Mouse (Mus musculus): ENCODE results near the gene Slc30a9. TPM values are rescaled to one million over a fixed set of nuclear protein-coding genes. Genes with fewer than 3 reads are reported as not detected.

Gene Slc30a9
- polyA plus RNA-seq, 1 experiment from 2014 or later, result 88.4 TPM

DNA sequence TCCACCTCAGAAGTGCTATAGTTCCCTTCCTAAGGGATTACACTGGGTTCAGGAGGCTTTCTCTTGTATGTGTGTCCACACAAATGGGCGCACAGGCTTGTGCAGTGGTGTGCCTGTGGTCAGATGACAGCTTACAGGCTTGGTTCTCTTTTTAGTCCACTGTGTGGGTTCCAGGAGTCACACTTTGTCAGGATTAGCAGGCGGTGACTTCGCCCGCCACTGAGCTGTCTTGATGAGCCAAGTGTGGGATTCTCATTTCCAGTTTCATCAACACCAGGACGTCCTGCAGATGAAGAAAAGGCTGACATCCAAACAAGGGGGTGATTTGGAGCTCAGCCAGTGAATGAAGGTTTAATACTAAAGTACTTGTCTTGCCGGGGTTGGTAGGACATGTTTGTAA, 11.1 kb upstream of the Slc30a9 start:
- H3K27me3 ChIP-seq, result no peaks in the 10 kb centered on the region
- H3K4me1 ChIP-seq, result no peaks in the 10 kb centered on the region
- no peaks in the 10 kb centered on the region for H3K9me3 ChIP-seq
- no peak for ATAC-seq (ENCODE audit: insufficient number of reproducible peaks, insufficient read depth, low FRiP score, low TSS enrichment, low read depth)
- H3K27ac ChIP-seq, result no peak overlapping the region
- peaks cover 17% of the 10 kb centered on the region for H3K36me3 ChIP-seq
- H3K9ac ChIP-seq, result no peak overlapping the region
- no peak overlapping the region for H3K4me3 ChIP-seq
- 89% methylated on average over 6 of the region's 6 CpGs for WGBS
- no peak overlapping the region for H3K4me2 ChIP-seq

DNA sequence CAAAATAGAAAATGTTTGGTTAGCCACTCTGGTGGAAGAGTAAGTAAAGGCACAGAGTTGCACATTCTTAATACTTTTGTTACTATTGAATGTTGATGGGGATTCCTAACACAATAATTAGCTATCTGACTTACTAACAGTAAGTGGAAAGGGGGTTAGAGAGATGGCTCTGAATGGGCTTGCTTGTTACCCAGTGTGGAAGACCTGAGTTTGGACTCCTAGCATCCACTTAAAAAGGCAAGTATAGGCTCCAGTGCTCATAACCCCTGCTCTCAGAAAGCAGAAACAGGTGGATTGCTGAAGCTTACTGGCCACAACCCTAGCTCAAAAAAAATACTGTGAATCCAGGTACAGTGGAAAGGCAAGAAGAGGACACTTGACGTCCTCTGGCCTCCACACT, 10.6 kb upstream of the Slc30a9 start:
- 90% methylated on average over 1 of the region's 1 CpGs for WGBS
- no peak for ATAC-seq (ENCODE audit: insufficient number of reproducible peaks, insufficient read depth, low FRiP score, low TSS enrichment, low read depth)
- Histone ChIP-seq H3K4me1 (no peaks in the 10 kb centered on the region), H3K36me3 (peaks cover 17% of the 10 kb centered on the region), H3K4me2 (no peak overlapping the region), H3K9me3 (no peaks in the 10 kb centered on the region), H3K9ac (no peak overlapping the region), H3K27ac (no peak overlapping the region), H3K27me3 (no peaks in the 10 kb centered on the region), H3K4me3 (no peak overlapping the region)

DNA sequence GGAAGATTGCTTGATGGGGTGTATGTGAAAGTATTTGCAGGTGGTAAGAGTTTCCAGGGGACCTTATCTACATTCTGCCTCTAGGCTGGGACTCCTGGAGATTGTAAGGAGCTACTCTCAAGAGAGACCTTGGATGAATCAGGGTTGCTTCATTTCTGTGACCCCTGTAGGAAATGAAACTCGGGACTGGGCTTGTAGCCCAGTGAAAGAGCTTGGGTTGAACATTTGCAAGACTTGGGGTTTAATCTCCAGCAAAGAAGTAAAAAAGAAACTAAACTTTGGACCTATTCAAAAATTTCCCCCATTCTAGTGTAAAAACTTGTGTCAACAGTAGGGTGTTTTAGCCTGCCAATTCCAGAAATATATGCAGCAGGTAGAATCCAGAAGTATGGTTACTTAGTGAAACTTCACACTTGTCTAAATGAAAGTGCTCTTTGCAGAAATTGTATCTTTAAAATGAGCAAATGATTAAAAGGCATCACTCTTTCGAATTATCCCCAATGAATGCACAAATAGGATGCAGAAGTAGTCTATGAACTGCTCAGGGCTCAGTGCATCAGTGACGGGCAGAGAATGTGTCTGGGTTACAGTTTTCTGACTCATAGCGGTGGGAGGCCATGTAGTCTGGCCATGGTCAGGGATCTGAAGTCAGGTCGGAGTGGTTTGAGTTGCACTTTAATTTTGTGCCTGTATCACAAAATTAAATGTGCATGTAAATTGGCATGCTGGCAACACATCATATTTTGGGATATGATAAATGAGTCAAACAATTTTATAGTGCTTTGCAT, 9.5 kb upstream of the Slc30a9 start:
- H3K9me3 ChIP-seq, result no peaks in the 10 kb centered on the region
- H3K4me3 ChIP-seq, result no peak overlapping the region
- H3K27me3 ChIP-seq, result no peaks in the 10 kb centered on the region
- H3K4me2 ChIP-seq, result no peak overlapping the region
- H3K27ac ChIP-seq, result no peak overlapping the region
- H3K4me1 ChIP-seq, result no peaks in the 10 kb centered on the region
- H3K36me3 ChIP-seq, result peaks cover 10% of the 10 kb centered on the region
- no peak for ATAC-seq (ENCODE audit: insufficient number of reproducible peaks, insufficient read depth, low FRiP score, low TSS enrichment, low read depth)
- 84% methylated on average over 5 of the region's 5 CpGs for WGBS
- no peak overlapping the region for H3K9ac ChIP-seq

DNA sequence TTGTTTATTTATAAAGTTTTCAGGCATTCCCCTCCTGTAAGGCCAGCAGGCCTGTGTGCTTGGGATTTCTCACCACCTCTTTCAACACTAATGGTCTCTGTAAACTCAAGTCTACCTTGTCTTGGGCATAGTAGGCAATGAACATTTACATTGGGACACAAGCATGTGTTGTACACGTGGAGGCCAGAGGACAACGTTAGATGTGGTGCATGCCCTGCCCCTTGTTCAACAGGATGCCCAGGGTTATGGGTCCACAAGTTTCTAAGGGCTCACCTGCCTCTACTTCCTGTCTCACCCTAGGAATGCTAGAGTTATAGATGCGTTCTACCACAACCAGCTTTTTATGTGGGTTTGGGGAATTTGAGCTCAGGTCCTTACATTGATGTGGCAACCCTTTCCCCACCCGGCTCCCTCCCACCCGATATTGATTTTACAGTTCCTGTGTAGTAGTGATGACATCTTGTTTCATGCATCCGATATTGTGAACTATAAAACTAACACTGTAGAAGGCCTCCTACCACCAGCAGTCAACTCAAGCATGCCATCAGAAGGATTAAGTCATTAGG, 6.8 kb upstream of the Slc30a9 start:
- Histone ChIP-seq H3K9me3 (no peaks in the 10 kb centered on the region), H3K9ac (no peak overlapping the region), H3K27me3 (no peaks in the 10 kb centered on the region), H3K4me3 (no peak overlapping the region), H3K4me2 (no peak overlapping the region), H3K36me3 (no peaks in the 10 kb centered on the region; the same call in 1 of the 2 replicates), H3K27ac (no peak overlapping the region), H3K4me1 (no peaks in the 10 kb centered on the region)
- 85% methylated on average over 6 of the region's 6 CpGs for WGBS
- ATAC-seq (ENCODE audit: insufficient number of reproducible peaks, insufficient read depth, low FRiP score, low TSS enrichment, low read depth), result no peak

DNA sequence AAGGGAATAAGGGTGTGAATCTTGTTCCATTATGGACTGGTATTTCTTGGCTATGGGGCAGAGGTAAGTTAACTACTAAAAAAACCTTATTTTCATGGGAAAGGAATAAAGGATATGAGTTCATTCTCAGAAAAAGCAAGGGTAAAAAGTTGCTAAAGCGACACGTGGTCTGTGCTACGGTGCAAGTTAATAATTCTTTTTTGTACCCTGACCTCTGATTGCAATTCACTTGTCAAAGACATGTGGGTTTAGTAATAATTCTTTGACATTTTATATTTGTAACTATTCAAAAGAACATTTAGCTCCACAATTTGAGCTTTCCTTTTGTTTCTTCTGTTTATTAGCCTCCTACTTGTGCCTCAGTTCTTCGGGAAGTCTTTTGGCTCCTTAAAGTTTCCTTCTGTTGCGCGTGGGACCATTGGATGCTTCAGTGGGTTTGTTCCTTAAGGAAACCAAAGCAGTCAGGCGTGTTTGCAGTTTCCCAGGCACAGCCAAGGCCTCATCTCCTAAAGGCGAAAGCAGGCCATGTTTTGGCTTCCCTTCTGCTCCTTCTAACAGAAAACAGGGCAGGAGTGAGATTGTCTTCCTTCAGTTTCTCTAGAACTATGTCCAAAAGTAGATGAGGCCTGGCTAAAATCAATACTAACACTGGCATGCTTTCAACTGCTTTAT, 5.7 kb upstream of the Slc30a9 start:
- no peak overlapping the region for H3K4me3 ChIP-seq
- H3K27ac ChIP-seq, result no peak overlapping the region
- no peak for ATAC-seq (ENCODE audit: insufficient number of reproducible peaks, insufficient read depth, low FRiP score, low TSS enrichment, low read depth)
- no peak overlapping the region for H3K9ac ChIP-seq
- H3K27me3 ChIP-seq, result no peaks in the 10 kb centered on the region
- no peaks in the 10 kb centered on the region for H3K9me3 ChIP-seq
- no peaks in the 10 kb centered on the region for H3K4me1 ChIP-seq
- no peaks in the 10 kb centered on the region for H3K36me3 ChIP-seq
- 94% methylated on average over 8 of the region's 8 CpGs for WGBS
- no peak overlapping the region for H3K4me2 ChIP-seq

DNA sequence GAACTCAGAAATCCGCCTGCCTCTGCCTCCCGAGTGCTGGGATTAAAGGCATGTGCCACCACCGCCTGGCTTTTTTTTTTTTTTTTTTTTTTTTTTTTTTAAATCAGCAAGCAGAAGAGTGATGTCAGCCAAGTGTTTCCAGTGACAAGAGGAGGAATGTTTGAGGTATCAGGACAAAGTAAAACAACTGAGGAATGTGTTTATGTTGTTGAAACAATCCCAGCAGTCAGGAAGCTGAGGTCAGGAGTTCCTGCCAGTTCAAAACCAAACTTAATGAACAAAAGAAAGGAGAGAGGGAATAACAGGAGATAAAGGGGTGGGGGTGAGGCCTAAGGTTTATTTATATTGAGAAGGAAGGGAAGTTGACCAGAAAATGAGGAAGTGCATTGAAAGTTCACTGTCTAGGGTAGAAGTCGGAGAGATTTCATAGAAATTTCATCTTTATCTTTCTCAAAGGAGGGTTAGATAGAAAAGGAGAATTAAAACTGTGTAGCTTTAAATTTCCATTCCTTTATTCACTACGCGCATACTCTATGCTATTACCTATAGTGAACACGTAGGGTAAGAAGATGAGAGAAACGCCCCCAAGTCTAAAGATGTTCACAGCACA, 4.9 kb upstream of the Slc30a9 start:
- no peaks in the 10 kb centered on the region for H3K4me1 ChIP-seq
- H3K4me2 ChIP-seq, result no peak overlapping the region
- no peaks in the 10 kb centered on the region for H3K27me3 ChIP-seq
- no peaks in the 10 kb centered on the region for H3K36me3 ChIP-seq
- H3K27ac ChIP-seq, result no peak overlapping the region
- H3K9ac ChIP-seq, result no peak overlapping the region
- 86% methylated on average over 7 of the region's 8 CpGs for WGBS
- no peaks in the 10 kb centered on the region for H3K9me3 ChIP-seq
- ATAC-seq (ENCODE audit: insufficient number of reproducible peaks, insufficient read depth, low FRiP score, low TSS enrichment, low read depth), result no peak
- H3K4me3 ChIP-seq, result no peak overlapping the region

DNA sequence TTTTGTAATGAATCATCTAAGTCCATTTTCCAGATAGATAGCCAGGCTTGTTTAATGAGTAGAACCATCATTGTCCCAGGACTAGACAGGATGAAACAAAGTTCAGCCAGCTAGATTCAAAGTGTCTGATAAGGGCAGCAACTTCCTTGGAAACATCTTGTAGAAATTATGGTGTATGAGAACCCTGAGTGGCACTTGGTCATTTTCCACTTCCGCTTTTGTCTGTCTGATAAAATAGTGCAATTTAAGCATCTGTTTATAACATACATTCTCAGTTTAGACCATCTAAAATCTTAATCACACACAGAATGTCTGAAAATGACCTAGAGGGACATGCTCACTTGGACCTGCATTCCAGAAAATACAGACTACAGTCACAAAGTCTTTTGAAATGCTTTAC, 2.9 kb upstream of the Slc30a9 start:
- H3K9ac ChIP-seq, result no peak overlapping the region
- H3K27me3 ChIP-seq, result no peaks in the 10 kb centered on the region
- H3K27ac ChIP-seq, result no peak overlapping the region
- no peak overlapping the region for H3K4me3 ChIP-seq
- 84% methylated on average over 1 of the region's 1 CpGs for WGBS
- H3K4me2 ChIP-seq, result no peak overlapping the region
- ATAC-seq (ENCODE audit: insufficient number of reproducible peaks, insufficient read depth, low FRiP score, low TSS enrichment, low read depth), result no peak
- no peaks in the 10 kb centered on the region for H3K9me3 ChIP-seq
- peaks cover 9% of the 10 kb centered on the region for H3K4me1 ChIP-seq
- no peaks in the 10 kb centered on the region for H3K36me3 ChIP-seq

DNA sequence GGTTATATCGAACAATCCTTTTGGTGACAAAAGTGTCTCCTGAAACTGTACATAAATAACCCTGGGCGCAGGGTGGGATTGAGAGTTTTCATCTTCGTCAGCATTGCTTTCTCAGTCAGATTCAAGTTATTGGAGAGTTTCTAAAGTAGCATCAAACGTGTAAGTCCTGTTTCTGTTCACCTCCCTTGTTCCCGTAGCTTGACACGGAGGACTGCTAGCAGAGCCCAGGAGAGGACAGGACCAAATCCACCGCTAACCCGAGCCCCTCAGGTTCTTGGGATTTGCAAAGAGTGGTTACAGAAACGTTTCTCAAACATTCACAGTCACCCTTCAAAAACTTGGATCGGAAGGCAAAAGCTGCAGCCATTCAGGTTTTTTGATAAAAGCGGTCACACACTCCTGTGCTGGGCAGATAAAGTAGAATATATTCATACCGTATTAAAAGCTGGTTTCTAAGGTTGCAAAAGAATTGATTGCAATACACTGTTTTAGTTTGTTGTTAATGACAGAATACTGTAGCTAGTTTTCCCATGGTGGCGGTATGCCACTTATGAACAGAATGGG, 986 bp downstream of the Slc30a9 start:
- Histone ChIP-seq H3K4me2 (peak overlapping the region; percentile 73), H3K4me1 (peaks cover 9% of the 10 kb centered on the region), H3K27ac (0 out of 2 replicates have a peak overlapping the region, but pooled peaks have one; percentile 62), H3K9ac (peak overlapping the region; percentile 93), H3K9me3 (no peaks in the 10 kb centered on the region), H3K36me3 (0 out of 2 replicates have a peak, but pooled peaks cover 5% of the 10 kb centered on the region), H3K4me3 (peak overlapping the region; percentile 100), H3K27me3 (no peaks in the 10 kb centered on the region)
- ATAC-seq (ENCODE audit: insufficient number of reproducible peaks, insufficient read depth, low FRiP score, low TSS enrichment, low read depth), result no peak
- 32% methylated on average over 13 of the region's 13 CpGs for WGBS

DNA sequence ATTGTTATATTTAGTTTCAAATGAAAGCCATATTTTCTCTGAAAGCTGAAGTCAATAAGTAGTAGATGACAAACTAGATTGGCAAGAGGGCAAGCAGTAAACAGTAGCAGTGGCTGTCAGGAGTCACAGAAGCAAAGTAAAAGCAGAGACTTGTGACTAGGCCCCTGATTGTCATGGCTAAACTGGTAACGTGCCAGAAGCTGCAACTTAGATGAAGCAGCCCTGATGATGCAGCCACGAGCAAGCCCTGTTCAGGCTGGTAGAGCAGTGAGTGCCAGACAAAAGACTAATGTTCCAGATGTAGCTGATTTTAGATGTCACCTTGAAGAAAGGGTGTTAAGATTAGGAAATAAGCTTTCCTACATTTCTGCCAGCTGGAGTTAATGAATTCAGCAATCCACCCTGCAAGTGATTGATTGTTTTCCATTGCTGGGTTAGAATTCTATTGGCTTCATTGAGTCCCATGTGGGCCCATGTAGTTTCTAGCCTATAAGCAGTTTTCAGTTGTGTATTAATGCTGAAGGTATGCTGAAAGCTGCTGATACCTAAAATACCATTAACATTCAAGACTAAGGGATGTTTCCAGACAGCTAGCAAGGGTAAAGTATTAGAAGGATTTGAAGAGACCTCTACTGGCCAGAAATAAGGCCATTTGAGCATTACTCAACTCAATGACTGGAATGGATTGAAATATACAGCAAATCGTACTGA, 5.2 kb downstream of the Slc30a9 start:
- H3K9me3 ChIP-seq, result no peaks in the 10 kb centered on the region
- 68% methylated on average over 3 of the region's 3 CpGs for WGBS
- ATAC-seq (ENCODE audit: insufficient number of reproducible peaks, insufficient read depth, low FRiP score, low TSS enrichment, low read depth), result no peak
- no peaks in the 10 kb centered on the region for H3K27me3 ChIP-seq
- peaks cover 10% of the 10 kb centered on the region; the same call in 1 of the 2 replicates for H3K36me3 ChIP-seq
- H3K27ac ChIP-seq, result no peak overlapping the region
- H3K4me3 ChIP-seq, result no peak overlapping the region
- no peak overlapping the region for H3K4me2 ChIP-seq
- H3K9ac ChIP-seq, result no peak overlapping the region
- H3K4me1 ChIP-seq, result peaks cover 9% of the 10 kb centered on the region

DNA sequence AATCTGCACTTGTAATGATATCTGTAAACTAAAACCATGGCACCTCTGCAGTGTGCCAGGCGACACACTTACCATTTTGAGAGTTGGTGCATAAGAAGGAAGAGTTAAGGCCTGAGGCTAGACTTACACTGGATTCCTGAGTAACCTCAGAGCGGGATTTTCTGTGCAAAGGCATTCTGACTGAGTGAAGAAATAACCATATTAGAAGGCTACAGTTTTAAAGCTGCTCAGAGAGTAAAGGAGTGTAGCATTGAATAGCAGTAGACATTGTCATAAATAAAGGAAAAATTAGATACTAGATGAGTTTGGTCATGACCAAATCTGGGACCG, 5.7 kb downstream of the Slc30a9 start:
- 89% methylated on average over 3 of the region's 3 CpGs for WGBS
- no peak overlapping the region for H3K9ac ChIP-seq
- peaks cover 13% of the 10 kb centered on the region for H3K36me3 ChIP-seq
- ATAC-seq (ENCODE audit: insufficient number of reproducible peaks, insufficient read depth, low FRiP score, low TSS enrichment, low read depth), result no peak
- H3K9me3 ChIP-seq, result no peaks in the 10 kb centered on the region
- no peak overlapping the region for H3K4me2 ChIP-seq
- no peaks in the 10 kb centered on the region for H3K27me3 ChIP-seq
- no peak overlapping the region for H3K27ac ChIP-seq
- no peak overlapping the region for H3K4me3 ChIP-seq
- peaks cover 7% of the 10 kb centered on the region for H3K4me1 ChIP-seq

DNA sequence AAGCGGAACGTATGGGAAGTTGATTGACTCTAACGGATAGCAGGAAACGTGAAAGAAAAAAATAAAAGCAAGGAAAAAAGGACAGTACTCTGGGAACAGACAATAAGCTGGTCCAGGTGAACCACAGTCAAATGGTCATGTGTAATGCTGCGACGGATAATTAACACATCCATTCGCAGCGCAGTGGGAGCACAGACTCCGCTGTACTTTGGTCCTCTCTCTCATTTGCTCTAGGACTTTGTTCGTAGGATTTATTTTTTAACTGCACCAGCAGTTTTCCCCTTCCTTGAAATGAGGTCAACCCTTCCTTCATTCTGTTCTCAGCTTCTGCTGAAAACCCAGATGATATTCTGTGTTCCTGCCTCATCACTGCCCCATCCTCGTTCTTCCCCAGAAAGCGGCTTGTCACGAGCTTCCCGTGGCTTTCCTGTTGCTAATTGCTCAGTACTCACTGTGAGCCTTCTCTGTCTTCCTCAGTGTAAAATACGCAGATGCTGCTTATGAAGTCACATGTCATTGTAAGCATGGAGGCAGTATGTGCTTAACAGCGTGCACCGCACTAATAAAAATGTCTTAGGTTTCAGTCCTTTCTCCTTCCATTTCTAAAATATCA, 15.0 kb downstream of the Slc30a9 start:
- no peak overlapping the region for H3K27ac ChIP-seq
- H3K4me2 ChIP-seq, result no peak overlapping the region
- peaks cover 26% of the 10 kb centered on the region for H3K36me3 ChIP-seq
- H3K4me1 ChIP-seq, result no peaks in the 10 kb centered on the region
- ATAC-seq (ENCODE audit: insufficient number of reproducible peaks, insufficient read depth, low FRiP score, low TSS enrichment, low read depth), result no peak
- no peaks in the 10 kb centered on the region for H3K27me3 ChIP-seq
- no peak overlapping the region for H3K9ac ChIP-seq
- H3K9me3 ChIP-seq, result no peaks in the 10 kb centered on the region
- whole genome bisulfite sequencing, result 89% methylated on average over 17 of the region's 17 CpGs
- H3K4me3 ChIP-seq, result no peak overlapping the region
